Mouse (Mus musculus): ENCODE measurements at regions not wholly inside any gene's neighbourhood (a gene's known extent, or its start where the extent isn't known, plus 50 kb on each side); places are given as distances from the start of the nearest gene placed in this dataset.

DNA sequence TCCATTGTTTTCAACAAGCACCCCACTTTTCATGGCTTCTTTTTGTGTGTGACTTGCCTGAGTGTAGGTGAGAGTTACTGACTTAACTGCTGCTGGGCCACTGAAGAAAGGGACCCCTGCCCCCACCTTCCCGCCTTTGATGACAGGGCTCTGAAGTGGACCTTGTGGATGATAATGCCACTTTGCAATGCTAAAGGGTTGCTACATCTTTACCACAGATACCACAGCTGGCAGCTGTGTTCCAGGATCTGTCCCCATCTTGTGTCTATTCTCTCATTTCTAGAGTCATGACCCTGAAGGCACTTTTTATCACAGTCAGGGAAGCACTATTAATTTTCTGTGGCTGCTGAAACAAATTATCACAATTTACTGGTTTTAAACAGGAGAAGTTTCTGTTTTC, 163.9 kb upstream of the Pik3r1 start:
- TF ChIP-seq POLR2A (IDR thresholded peaks at IDR 0.05; ENCODE audit: control insufficient read depth, extremely low read depth, insufficient read depth, low read length, poor library complexity), result no peak
- no peak for TF ChIP-seq CTCF (IDR thresholded peaks at IDR 0.05; ENCODE audit: borderline replicate concordance, control insufficient read depth, extremely low read depth, insufficient read depth, low read length, poor library complexity)
